In genomic region chr13:24613927-24614780, GRCm38 (mm10) we compare ENCODE assay signal across 9 mouse cellular contexts. TPM values are rescaled to one million over a fixed set of nuclear protein-coding genes. Genes with fewer than 3 reads are reported as not detected.
DNase-seq lines count a peak whose midpoint lies in the region; ATAC-seq lines count a peak whose summit lies in the region.
"Had no signal": no experiment of that assay in that cellular context is flagged by ENCODE, and none has a peak within 500 bp of the region (broad histone marks: within the 10 kb centered on the region; RNA-seq: fewer than 3 reads in every experiment).

No protein-coding gene starts in this region.

- no peak for ATAC-seq in forebrain, embryonic 15.5 days (replicated peaks)

- H3K4me1 ChIP-seq in forebrain, embryonic 15.5 days = no peaks in the 10 kb centered on the region

- H3K36me3 ChIP-seq in forebrain, embryonic 15.5 days = no peaks in the 10 kb centered on the region
- H3K36me3 ChIP-seq: embryonic facial prominence, embryonic 13.5 days; midbrain, embryonic 12.5 days had no signal

- H3K27me3 ChIP-seq in forebrain, embryonic 15.5 days = no peaks in the 10 kb centered on the region

- H3K9ac ChIP-seq in forebrain, embryonic 15.5 days (replicated peaks) = no peak overlapping the region
- H3K9ac ChIP-seq: embryonic facial prominence, embryonic 13.5 days; midbrain, embryonic 12.5 days had no signal

- no peak overlapping the region for H3K4me2 ChIP-seq in forebrain, embryonic 15.5 days (replicated peaks)
- H3K4me2 ChIP-seq: embryonic facial prominence, embryonic 13.5 days; midbrain, embryonic 12.5 days had no signal

- H3K4me3 ChIP-seq in forebrain, embryonic 15.5 days = no peak overlapping the region
- H3K4me3 ChIP-seq: embryonic facial prominence, embryonic 13.5 days; midbrain, embryonic 12.5 days had no signal

- 69% methylated on average over 10 of the region's 10 CpGs for WGBS in forebrain, embryonic 15.5 days

- intact Hi-C loops in left cerebral cortex, postnatal 4 days (cut with DNase I) = no loop called here

- H3K27ac ChIP-seq in forebrain, embryonic 15.5 days (replicated peaks) = no peak overlapping the region
- H3K27ac ChIP-seq: embryonic facial prominence, embryonic 13.5 days; midbrain, embryonic 12.5 days had no signal

- H3K9me3 ChIP-seq in forebrain, embryonic 15.5 days = no peaks in the 10 kb centered on the region
- H3K9me3 ChIP-seq: embryonic facial prominence, embryonic 13.5 days; midbrain, embryonic 12.5 days had no signal

- peak; percentile 15 for DNase-seq in urinary bladder, postnatal 14 days (ENCODE audit: low spot score)
- no peak for DNase-seq in urinary bladder, postnatal 4 days (ENCODE audit: low spot score in 2 of 2)
- DNase-seq in induced T-regulatory cell, adult 2 months (ENCODE audit: low read depth) = peak; percentile 91
- peak; percentile 43 to 58 for DNase-seq in natural killer cell, adult 2 months (ENCODE audit: low spot score in 2 of 2)
- no peak for DNase-seq in kidney, postnatal 10 days
- no peak for DNase-seq in left cerebral cortex, postnatal 4 days

RNA-seq across cellular contexts. Expression of gene Ripor2, which starts 32.2 kb away (rescaled TPM):
- polyA plus RNA-seq in forebrain, embryonic 15.5 days (2015; fragmentation: Nextera tagmentation; extraction: Ambion mirVana) = 24.5 and 26.8 TPM in 2 replicates
- total RNA-seq in left cerebral cortex, postnatal 4 days (2021) = 10 to 100 TPM; 55.7 to 56.5 TPM

Comparison
In these comparisons a context has a peak if more than half of its experiments do, and no peak if none do; other contexts are left out.
1. DNase-seq: peak in urinary bladder, postnatal 14 days (single experiment), induced T-regulatory cell, adult 2 months (single experiment) and natural killer cell, adult 2 months (2 of 2); none in urinary bladder, postnatal 4 days (0 of 2), kidney, postnatal 10 days (single experiment) and left cerebral cortex, postnatal 4 days (single experiment).